Mouse (Mus musculus): ENCODE data around the gene Tnfrsf8. TPM values are rescaled to one million over a fixed set of nuclear protein-coding genes. Genes with fewer than 3 reads are reported as not detected.

The Tnfrsf8 gene
- polyA plus RNA-seq, 1 experiment from 2014 or later: 0.03 TPM

DNA sequence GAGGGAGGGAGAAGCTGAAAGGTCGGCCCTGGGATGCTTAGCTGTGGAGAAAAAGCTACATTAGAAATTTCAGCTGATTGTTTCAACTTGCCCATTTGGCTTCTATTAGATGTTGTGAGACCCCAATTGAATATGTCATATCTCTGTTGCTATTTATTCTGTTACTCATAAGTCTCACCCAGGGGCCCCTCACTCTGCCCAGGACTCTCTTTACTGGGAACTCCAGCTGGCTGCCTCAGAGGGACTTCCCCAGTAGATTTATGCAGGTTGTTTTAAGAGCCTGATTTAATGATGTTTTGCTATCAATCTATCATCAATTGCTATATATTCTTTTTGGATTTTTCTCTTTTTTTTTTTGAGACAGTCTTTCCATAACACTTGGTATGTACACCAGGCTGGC lies 21.1 kb upstream of the Tnfrsf8 start:
- H3K27me3 ChIP-seq: peaks cover 6% of the 10 kb centered on the region
- ATAC-seq: no peak
- ChIA-PET CTCF (no interaction called here), POLR2A (interaction anchor here (0.7 kb wide), 1 partner anchor 846 kb away, joined by 3 read pairs; no protein-coding TSS in a partner anchor)
- TF ChIP-seq CTCF (IDR thresholded peaks at IDR 0.05): no peak
- in situ Hi-C loops (cut with MboI; ENCODE audit: low pct_unique_long_range_greater_than_20kb): no loop called here
- no peak for DNase-seq (ENCODE audit: low read depth, low spot score)

DNA sequence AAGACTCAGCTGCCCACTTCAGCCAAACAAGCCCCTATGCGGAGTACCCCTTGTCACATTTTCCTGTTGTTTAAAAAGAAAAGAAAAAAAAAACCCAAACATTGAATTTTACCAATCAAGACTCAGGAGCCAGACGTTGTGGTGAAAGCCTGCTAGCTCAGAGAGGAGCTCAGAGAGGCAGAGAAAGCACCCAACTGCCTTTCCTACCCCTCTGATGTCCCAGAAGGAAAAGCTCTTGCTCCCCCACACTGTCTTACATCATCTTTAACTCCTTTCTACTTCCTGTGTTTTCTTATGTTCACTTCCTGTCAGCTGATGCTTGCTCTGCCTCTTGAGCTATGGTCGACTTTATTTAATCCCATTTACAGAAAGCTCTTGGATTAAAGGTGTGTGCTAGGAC lies 8.7 kb upstream of the Tnfrsf8 start:
- ATAC-seq: no peak
- in situ Hi-C loops (cut with MboI; ENCODE audit: low pct_unique_long_range_greater_than_20kb): loop anchor here (25.0 kb wide), 1 partner anchor 911 kb away; the partner anchor contains the start of gene Pramef12
- ChIA-PET CTCF (no interaction called here), POLR2A (no interaction called here)
- no peak for DNase-seq (ENCODE audit: low read depth, low spot score)
- no peak for TF ChIP-seq CTCF (IDR thresholded peaks at IDR 0.05)
- peaks cover 5% of the 10 kb centered on the region for H3K27me3 ChIP-seq

DNA sequence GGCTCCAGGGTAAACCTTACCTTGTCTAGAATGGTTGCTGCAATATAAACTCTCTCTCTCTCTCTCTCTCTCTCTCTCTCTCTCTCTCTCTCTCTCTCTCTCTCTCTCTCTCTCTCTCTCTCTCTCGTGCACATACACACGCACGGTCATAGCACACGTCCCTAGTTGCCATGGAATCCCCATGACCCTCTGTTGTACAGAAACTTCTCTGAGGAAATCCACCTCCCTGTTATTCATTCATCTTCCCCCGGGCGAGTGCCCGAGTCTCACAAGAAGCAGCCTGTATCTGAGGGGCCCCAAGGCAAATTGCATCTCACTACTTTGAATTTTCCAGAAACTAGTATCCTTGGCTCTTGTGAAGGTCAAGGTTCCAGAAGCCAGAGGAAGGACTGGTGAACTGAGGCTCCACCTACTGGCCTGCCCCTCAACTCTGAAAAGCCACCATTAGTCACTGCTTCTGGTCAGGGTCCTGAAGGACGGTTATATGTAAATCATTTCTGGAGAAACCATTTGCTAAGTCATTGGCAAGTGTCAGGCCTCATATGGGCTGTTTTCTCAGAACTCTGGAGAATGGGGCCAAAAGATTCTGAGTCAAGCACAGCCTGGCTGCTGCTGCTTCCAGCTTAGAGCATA lies 8.1 kb upstream of the Tnfrsf8 start:
- TF ChIP-seq CTCF (IDR thresholded peaks at IDR 0.05): no peak
- DNase-seq (ENCODE audit: low read depth, low spot score): no peak
- ChIA-PET POLR2A (no interaction called here), CTCF (no interaction called here)
- peaks cover 5% of the 10 kb centered on the region for H3K27me3 ChIP-seq
- in situ Hi-C loops (cut with MboI; ENCODE audit: low pct_unique_long_range_greater_than_20kb): loop anchor here (25.0 kb wide), 1 partner anchor 911 kb away; the partner anchor contains the start of gene Pramef12
- no peak for ATAC-seq

DNA sequence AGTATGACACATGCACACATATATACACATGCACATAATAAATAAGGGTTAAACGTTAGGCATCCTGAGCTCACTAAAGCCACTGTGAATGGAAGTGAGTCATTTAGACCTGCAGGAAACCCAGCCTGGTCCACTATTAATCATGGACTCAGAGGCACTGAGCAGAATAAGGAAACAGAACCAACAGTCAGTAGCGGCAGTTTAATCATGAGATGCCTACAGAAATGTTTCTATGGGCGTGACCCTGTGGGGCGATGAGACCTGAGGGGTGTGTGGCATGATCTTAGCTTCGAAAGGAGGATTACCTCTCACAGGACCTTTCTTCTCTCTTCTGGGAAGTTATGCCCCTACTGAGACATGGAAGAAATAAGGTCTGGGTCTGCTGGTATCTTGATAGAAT lies 7.2 kb upstream of the Tnfrsf8 start:
- ChIA-PET POLR2A (no interaction called here), CTCF (no interaction called here)
- TF ChIP-seq CTCF (IDR thresholded peaks at IDR 0.05): no peak
- in situ Hi-C loops (cut with MboI; ENCODE audit: low pct_unique_long_range_greater_than_20kb): loop anchor here (25.0 kb wide), 1 partner anchor 910 kb away; the partner anchor contains the start of gene Pramef12
- DNase-seq (ENCODE audit: low read depth, low spot score): no peak
- ATAC-seq: no peak
- no peaks in the 10 kb centered on the region for H3K27me3 ChIP-seq

DNA sequence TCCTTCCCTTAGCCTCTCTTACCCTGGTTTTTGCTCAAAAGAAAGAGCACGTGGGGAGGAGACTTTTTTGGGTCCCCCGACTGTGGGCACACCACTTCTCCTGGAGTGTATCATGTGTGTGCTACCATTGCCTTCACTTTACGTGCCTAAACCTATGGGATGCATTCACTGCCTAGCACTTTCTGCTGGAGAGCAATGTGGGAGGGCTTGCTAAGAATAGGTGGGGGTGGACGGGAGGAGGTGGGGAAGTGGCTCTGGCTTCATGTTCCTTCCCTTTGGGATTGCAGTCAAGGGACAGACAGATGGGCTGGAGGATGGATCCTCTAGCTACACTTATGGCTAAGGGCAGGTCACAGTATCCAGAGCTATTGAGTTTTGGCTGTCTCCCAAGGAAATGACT lies 5.7 kb upstream of the Tnfrsf8 start:
- DNase-seq (ENCODE audit: low read depth, low spot score) (no peak), ATAC-seq (no peak)
- TF ChIP-seq CTCF (IDR thresholded peaks at IDR 0.05): no peak
- H3K27me3 ChIP-seq: no peaks in the 10 kb centered on the region
- ChIA-PET POLR2A (no interaction called here), CTCF (no interaction called here)
- in situ Hi-C loops (cut with MboI; ENCODE audit: low pct_unique_long_range_greater_than_20kb): loop anchor here (25.0 kb wide), 1 partner anchor 908 kb away; the partner anchor contains the start of gene Pramef12

DNA sequence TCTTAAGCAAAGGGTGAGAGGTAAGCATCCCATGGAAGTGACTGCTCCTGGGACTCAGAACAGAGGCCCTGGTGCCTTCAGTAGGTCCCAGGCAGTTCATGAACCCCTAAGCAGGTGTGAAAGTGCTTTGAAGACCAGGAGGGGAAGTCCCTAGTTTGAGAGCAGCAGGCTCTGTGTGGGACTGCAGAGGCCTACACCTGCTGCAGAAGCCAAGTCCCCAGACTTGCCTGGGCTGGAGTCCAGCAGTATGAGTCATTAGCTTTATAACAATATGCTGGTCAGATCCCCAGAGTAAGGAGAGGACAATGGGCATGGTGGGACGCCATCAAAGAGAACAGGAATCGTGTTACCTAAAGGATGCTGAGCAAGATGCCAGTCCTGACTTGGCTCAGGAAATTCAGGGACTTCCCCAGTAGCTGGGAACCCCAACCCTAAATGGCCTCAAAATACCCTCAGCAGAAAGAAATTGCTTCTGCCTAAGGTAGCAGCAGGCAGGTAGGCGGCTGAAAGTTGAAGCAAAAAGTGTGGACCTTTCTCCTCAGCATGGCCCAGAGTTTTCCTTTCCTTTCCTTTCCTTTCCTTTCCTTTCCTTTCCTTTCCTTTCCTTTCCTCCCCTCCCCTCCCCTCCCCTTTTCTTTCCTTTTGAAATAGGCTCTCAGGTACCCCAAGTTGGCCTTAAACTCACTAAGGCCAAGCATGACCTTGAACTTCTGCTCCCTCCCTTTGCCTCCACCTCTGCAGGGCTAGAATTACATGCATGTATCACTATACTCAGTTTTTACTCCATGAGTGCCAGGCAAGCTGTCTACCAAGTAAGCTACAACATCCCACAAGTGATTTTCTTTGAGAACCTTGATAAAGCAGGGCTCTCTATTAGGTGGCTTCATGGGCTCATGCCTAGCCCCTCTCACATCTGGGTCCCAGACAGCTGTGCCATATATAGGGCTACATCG lies 4.6 kb upstream of the Tnfrsf8 start:
- peak; percentile 4 for DNase-seq (ENCODE audit: low read depth, low spot score)
- TF ChIP-seq CTCF (IDR thresholded peaks at IDR 0.05): no peak
- POLR2A ChIA-PET: no interaction called here
- no peak for ATAC-seq
- in situ Hi-C loops (cut with MboI; ENCODE audit: low pct_unique_long_range_greater_than_20kb): loop anchor here (25.0 kb wide), 1 partner anchor 907 kb away; the partner anchor contains the start of gene Pramef12
- no peaks in the 10 kb centered on the region for H3K27me3 ChIP-seq
- CTCF ChIA-PET: no interaction called here

DNA sequence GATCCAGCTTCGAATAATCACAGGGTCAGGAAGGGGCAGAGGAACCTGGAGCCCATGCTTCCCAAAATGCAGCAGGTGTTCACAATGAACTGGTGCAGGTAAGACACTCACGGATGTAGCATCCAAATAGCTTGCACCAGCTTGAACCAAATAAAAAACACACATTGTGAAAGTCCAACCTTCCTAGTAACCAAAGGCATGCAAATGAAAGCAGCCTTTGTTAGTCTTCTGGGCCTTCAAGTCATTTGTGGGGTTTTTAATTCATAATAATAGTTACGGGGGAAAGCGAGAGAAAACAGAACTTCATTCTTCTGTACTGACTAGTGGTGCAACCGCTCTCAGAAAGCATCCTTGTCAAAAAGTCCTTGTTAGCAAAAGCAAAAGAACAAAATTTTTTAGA lies 1.7 kb upstream of the Tnfrsf8 start:
- no peak for ATAC-seq
- POLR2A ChIA-PET: no interaction called here

DNA sequence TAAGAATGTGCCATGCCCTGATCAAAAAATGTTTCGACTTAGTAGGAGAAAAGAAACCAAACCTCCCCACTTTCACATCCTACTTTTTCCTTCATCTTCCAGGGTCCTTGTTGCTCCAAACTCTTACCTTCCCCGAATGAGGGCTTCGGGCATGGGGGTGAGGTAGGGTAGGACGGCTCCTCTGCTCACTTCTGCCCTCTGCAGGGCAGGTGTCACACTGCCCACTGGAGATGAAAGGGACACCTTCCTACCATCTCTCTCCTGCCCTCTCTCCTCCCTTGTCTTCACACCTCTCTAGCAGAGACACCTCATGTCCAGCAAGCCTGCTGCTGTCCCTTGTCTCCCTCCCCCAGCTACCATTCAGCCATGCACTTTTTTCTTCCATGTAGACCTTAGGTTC lies 998 bp downstream of the Tnfrsf8 start:
- POLR2A ChIA-PET: no interaction called here
- in situ Hi-C loops (cut with MboI; ENCODE audit: low pct_unique_long_range_greater_than_20kb): loop anchor here (25.0 kb wide), 1 partner anchor 902 kb away; the partner anchor contains the start of gene Pramef12
- DNase-seq (ENCODE audit: low read depth, low spot score): no peak
- ATAC-seq: no peak
- CTCF ChIA-PET: no interaction called here
- no peak for TF ChIP-seq CTCF (IDR thresholded peaks at IDR 0.05)
- H3K27me3 ChIP-seq: no peaks in the 10 kb centered on the region

More for the DNA sequence above, 1.7 kb upstream of the Tnfrsf8 start:
- CTCF ChIA-PET: no interaction called here
- no peaks in the 10 kb centered on the region for H3K27me3 ChIP-seq
- TF ChIP-seq CTCF (IDR thresholded peaks at IDR 0.05): no peak
- DNase-seq (ENCODE audit: low read depth, low spot score): no peak
- in situ Hi-C loops (cut with MboI; ENCODE audit: low pct_unique_long_range_greater_than_20kb): loop anchor here (25.0 kb wide), 1 partner anchor 904 kb away; the partner anchor contains the start of gene Pramef12

DNA sequence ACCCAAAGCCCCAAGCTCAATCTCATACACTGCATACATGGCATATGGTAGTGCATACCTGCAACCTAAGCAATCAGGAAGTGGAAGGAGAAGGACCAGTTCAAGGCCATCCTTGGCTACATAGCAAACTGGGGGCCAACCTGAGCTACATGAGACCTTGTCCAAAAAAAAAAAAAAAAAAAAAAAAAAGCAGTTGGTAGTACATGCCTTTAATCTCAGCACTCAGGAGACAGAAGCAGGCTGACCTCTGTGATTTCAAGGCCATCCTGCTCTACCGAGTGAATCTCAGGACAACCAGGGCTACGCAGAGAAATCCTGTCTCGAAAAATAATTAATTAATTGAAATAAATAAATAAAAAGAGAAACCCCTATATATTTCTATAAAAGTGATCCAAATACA lies 1.7 kb downstream of the Tnfrsf8 start:
- no peak for TF ChIP-seq CTCF (IDR thresholded peaks at IDR 0.05)
- in situ Hi-C loops (cut with MboI; ENCODE audit: low pct_unique_long_range_greater_than_20kb): loop anchor here (25.0 kb wide), 1 partner anchor 901 kb away; the partner anchor contains the start of gene Pramef12
- DNase-seq (ENCODE audit: low read depth, low spot score): no peak
- no peak for ATAC-seq
- ChIA-PET POLR2A (no interaction called here), CTCF (no interaction called here)
- H3K27me3 ChIP-seq: no peaks in the 10 kb centered on the region

DNA sequence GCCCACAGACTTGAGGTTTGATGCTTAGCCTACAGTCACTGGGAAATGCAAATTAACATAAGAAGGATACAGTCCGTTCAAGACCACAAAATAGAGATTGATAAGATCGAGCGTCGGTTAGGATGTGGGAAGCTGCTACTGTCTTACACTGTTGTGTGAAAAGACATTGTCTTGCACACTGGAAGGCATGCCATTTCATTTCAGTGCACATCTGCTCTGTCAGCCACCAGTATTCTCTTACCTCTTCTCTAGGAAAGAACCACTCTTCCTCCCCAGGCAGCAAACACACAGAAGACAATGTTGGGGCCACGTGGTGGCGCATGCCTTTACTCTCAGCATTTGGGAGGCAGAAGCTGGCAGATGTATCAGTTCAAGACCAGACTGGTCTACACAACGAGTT lies 2.4 kb downstream of the Tnfrsf8 start:
- TF ChIP-seq CTCF (IDR thresholded peaks at IDR 0.05): no peak
- ATAC-seq (no peak), DNase-seq (ENCODE audit: low read depth, low spot score) (no peak)
- POLR2A ChIA-PET: no interaction called here
- no peaks in the 10 kb centered on the region for H3K27me3 ChIP-seq
- in situ Hi-C loops (cut with MboI; ENCODE audit: low pct_unique_long_range_greater_than_20kb): loop anchor here (25.0 kb wide), 1 partner anchor 900 kb away; the partner anchor contains the start of gene Pramef12
- CTCF ChIA-PET: interaction anchor here (0.8 kb wide), 1 partner anchor 12 kb away, joined by 3 read pairs; no protein-coding TSS in a partner anchor

DNA sequence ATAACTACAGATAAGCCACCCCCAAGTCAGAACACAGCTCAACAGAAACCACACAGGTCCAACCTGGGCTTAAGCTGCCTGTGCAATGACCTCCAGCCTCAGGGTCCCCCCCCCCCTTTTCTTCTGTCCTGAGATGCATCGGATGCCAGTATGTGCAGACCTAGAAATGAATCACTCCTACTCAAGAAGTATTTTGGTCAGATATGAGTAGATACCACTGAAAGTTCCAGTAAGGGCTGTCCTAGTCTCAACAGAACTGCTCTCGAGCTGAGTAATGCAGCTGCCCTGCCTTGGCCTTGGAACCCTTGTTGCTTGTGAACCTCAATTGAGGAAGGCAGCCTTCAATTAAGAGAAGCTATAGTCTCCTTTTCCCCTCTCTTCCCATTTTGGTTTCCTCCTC lies 4.1 kb downstream of the Tnfrsf8 start:
- TF ChIP-seq CTCF (IDR thresholded peaks at IDR 0.05): no peak
- ChIA-PET POLR2A (no interaction called here), CTCF (no interaction called here)
- in situ Hi-C loops (cut with MboI; ENCODE audit: low pct_unique_long_range_greater_than_20kb): loop anchor here (25.0 kb wide), 1 partner anchor 899 kb away; the partner anchor contains the start of gene Pramef12
- H3K27me3 ChIP-seq: no peaks in the 10 kb centered on the region
- no peak for DNase-seq (ENCODE audit: low read depth, low spot score)
- ATAC-seq: no peak
